Mouse (Mus musculus): ENCODE results near the gene Plekha6.

The Plekha6 gene

GRCm38 (mm10) chr1:133215753-133216152 lies 51.7 kb downstream of the Plekha6 start:
- no peak for DNase-seq

- no peak for DNase-seq
These were observed 53.0 kb downstream of the Plekha6 start for GRCm38 (mm10) chr1:133217031-133217430.

GRCm38 (mm10) chr1:133219106-133219505 lies 55.1 kb downstream of the Plekha6 start:
- no peak for DNase-seq

GRCm38 (mm10) chr1:133221459-133221858 lies 57.4 kb downstream of the Plekha6 start:
- DNase-seq: no peak

- peak; percentile 97 for DNase-seq
These were observed 58.5 kb downstream of the Plekha6 start for GRCm38 (mm10) chr1:133222445-133222995.

GRCm38 (mm10) chr1:133224674-133225073 lies 60.7 kb downstream of the Plekha6 start:
- no peak for DNase-seq

GRCm38 (mm10) chr1:133225137-133225536 lies 61.1 kb downstream of the Plekha6 start:
- DNase-seq: no peak

GRCm38 (mm10) chr1:133225561-133225960 lies 61.6 kb downstream of the Plekha6 start:
- no peak for DNase-seq

- peak; percentile 98 for DNase-seq
These were observed 62.1 kb downstream of the Plekha6 start for GRCm38 (mm10) chr1:133225963-133226660.

- DNase-seq: peak; percentile 99
These were observed 62.9 kb downstream of the Plekha6 start for GRCm38 (mm10) chr1:133226928-133227327.

- DNase-seq: no peak
These were observed 63.4 kb downstream of the Plekha6 start for GRCm38 (mm10) chr1:133227378-133227777.

- peak; percentile 98 for DNase-seq
These were observed 64.9 kb downstream of the Plekha6 start for GRCm38 (mm10) chr1:133228809-133229487.

- DNase-seq: no peak
These were observed 67.6 kb downstream of the Plekha6 start for GRCm38 (mm10) chr1:133231523-133232193.

GRCm38 (mm10) chr1:133235909-133236308 lies 71.9 kb downstream of the Plekha6 start:
- DNase-seq: no peak

GRCm38 (mm10) chr1:133236693-133237440 lies 72.9 kb downstream of the Plekha6 start:
- DNase-seq: peak; percentile 99

GRCm38 (mm10) chr1:133237670-133238069 lies 73.7 kb downstream of the Plekha6 start:
- peak; percentile 99 for DNase-seq

- DNase-seq: peak; percentile 95
These were observed 75.3 kb downstream of the Plekha6 start for GRCm38 (mm10) chr1:133239121-133239812.

- no peak for DNase-seq
These were observed 75.8 kb downstream of the Plekha6 start for GRCm38 (mm10) chr1:133239813-133240160.

GRCm38 (mm10) chr1:133240881-133241280 lies 76.9 kb downstream of the Plekha6 start:
- DNase-seq: peak; percentile 99

- peak; percentile 96 for DNase-seq
These were observed 80.7 kb downstream of the Plekha6 start for GRCm38 (mm10) chr1:133244668-133245067.

GRCm38 (mm10) chr1:133245690-133246619 lies 81.9 kb downstream of the Plekha6 start:
- peak; percentile 95 for DNase-seq

Data from heart, adult 11 months (tissue).